Mouse (Mus musculus): ENCODE measurements around the gene Zfp787.
A peak's percentile ranks its signal among the peaks of the same experiment; 100 is the strongest.
"Not testable (repeated sequence)": the region's sequence is repeated elsewhere in the genome, so short reads cannot be mapped to it uniquely, and the experiment has no call there.

Gene Zfp787

DNA sequence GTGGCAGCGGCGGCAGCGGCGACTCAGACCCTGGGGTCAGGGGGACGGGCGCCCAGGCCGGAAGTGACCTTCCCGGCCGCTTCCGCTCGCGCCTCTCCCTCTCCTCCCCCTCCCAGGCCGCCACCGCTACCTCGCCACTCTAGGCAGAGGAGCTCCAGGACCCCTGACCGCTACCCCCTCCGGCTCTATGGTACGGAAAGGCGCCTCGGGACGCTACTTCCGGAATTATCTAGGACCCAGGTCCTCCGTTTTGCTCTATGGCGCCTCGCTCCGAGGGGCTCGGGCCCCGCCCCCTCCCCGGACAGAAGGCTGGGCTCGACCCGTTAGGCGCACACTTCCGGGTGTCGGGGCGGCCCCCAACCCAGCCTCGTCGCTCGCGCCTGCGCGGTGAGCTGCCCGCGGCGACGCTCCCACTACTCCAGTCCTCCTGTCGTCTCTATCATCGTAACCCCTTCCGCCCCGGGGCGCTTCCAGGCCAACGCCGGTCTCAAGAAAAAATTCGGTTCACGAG, at the start of gene Zfp787:
Gene Zfp787 (minus strand): TSS at position 97 of the 511 bp plus-strand sequence.
- peak; percentile 98 for DNase-seq

DNA sequence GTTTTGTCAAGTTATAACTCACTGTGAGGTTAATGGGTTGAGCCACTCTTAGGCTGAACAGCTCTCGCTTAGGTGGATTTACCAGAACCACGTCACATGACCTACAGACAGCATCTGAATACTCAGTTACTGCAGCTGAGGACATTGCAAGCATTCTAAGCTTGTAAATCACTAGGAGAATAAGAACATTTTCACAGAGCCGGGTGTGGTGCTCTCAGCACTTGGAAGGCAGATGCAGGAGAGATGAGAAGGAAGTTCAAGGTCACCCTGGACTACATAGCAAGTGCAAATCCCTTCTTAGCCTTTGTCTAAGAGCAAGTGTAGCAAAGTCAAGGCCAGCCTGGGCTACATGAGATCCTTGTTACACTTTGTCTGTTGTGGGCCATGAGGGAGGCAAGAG, 48.4 kb upstream of the Zfp787 start:
- no peak for DNase-seq

DNA sequence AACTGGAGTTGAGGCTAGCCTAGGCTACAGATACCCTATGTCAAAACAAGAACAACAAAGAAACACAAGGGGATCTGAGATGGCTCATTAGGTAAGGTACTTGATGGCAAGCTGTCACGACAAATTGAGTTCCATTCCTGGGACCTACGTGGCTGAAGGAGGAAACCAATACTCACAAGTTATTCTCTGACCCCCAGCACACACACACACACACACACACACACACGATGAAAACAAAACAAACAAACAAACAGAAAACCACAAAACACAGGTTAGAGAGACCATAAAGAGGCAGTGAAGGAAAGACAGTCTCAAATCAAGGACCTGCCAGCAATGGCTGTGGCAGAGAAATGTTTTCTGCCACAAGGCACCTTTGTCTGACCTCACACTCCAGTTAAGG, 41.0 kb upstream of the Zfp787 start, which contains the start of gene Galp:
Gene Galp (plus strand): TSS at position 301 of the 400 bp plus-strand sequence.
- no peak for DNase-seq

DNA sequence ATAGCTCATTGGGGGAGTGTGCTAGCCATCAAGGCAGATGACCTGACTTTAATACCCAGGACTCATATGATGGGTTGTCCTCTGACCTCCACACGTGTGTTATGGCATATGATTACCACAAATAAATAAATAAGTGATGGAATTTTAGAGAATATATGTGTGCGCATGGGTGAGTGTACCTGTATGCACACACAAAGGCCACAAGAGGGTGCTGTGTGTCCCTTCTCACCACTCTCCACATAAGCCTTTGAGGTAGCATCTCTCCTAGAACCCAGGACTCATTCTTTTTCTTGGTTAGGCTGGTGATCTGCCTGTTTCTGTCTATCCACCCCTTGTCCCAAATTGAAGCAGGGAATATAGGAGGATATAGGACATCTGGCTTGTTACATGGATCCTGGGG, 40.0 kb upstream of the Zfp787 start:
- DNase-seq, result no peak

DNA sequence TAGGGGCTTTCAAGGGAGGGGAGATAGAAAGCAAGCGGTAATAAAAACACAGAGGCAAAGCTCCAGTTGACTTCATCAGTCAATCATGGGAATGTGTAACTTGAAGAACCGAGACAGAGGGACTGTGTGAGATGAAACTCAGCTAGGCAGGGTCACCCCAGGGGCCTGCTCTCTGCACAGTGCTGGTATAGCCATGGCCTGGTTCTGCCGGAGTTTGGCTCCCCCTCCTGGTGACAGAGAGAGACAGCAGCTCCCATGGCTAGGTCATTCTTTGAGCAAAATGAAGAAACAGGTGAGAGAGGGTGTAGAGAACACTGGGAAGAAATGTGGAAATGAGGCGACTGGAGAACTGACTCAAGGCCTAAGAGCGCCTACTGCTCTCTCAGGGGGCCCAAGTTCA, 38.3 kb upstream of the Zfp787 start:
- peak; percentile 60 for DNase-seq

DNA sequence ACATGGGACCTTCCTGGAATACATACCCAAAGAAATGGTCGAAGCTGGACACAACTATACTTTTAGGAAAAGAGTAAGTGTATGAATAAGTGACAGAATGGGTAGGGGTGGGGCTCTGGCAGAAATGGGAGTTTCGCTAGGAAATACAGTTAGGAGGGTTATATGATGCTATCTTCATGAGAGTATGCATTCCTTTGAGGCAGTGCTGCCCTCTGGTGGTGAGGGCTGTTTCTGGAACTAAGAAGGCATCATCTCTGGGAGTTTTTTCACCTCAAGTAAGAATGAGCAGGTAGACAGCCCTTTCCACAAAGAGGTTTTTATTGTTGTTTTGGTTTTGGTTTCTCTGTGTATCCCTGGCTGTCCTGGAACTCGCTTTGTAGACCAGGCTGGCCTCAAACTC, 35.6 kb upstream of the Zfp787 start:
- peak; percentile 76 for DNase-seq

DNA sequence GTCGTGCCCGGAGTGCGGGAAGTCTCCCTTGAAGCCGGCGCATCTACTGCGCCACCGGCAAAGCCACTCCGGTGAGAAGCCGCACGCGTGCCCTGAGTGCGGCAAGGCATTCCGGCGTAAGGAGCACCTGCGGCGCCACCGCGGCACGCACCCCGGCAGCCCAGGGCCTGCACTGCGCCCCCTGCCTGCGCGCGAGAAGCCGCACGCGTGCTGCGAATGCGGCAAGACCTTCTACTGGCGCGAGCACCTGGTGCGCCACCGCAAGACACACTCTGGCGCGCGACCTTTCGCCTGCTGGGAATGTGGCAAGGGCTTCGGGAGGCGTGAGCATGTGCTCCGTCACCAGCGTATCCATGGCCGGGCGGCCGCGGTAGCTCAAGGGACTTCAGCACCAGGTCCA, 33.7 kb upstream of the Zfp787 start:
- peak; percentile 26 for DNase-seq

DNA sequence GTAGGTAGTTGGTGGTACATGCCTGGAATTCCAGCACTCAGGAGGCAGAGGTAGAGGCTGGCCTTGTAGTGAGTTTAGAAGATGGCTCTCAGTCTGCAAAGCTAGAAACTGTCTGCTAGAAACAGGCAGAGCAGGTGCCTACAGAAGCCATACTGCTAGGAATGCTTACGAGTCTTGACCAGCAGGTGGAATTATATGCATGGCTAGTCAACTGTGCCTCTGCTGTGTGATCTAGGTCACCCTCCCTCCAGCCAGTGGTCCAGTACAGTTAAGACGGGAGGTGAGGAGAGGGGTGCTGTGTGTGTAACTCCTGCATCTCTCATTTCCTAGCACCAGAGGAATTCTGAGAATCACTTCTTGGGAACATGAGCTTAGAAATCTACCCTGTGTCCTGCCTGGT, 31.0 kb upstream of the Zfp787 start:
- no peak for DNase-seq

DNA sequence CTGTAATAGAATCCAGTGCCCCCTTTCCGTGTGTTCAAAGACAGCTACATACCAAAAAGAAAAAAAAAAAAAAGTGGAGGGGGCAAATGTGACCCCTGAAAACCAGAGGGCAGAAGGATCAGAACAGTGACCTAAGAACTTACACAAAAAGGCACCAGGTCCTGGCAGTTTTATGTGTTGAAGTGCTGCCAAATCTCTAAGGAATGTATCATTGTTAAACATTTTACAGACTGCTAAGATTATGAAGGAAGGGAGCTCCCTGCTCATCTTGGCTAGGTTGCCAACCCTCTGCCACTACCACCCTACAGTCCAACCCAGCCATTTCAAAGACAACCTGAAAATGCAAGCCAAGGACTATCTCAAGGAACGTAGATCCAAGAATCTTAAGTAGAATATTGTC, 30.4 kb upstream of the Zfp787 start:
- DNase-seq, result no peak

DNA sequence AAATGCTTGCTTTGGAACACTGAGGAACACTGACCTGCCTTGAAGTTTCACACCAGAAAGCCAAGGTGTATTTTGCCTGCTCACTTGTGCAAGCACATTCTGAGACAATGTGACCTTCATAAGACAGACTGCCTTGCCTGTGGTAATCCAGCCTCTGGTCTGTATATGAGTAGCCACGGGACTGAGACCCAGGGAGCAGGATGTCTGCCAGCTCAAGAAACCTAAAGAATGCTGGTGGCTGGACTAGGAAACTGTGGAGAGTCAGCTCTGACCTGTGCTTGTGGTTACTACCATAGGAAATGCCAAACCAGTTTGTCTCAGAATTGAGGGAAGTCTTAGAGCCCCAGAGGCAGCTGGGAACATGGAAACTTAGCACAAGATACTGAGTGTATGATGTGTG, 29.6 kb upstream of the Zfp787 start:
- DNase-seq, result no peak

DNA sequence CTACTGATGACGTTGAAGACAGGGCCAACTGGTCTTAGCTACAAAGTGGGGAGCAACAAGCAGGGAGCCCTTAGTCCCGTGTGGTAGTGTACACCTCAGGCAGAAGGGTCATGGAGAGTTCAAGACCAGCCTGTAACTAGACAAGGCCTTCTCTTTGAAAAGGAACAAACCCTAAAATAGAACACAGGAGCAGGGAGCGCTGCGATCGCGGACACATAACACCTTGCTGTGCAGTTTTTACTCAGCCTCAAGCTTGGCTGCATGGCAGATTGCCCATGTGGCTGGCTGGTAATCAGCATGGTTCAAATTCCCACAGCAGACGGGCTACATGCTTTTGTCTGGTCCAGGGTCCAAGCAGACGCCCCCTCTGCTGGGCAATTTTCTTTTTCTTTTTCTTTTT, 28.7 kb upstream of the Zfp787 start:
- DNase-seq, result no peak

DNA sequence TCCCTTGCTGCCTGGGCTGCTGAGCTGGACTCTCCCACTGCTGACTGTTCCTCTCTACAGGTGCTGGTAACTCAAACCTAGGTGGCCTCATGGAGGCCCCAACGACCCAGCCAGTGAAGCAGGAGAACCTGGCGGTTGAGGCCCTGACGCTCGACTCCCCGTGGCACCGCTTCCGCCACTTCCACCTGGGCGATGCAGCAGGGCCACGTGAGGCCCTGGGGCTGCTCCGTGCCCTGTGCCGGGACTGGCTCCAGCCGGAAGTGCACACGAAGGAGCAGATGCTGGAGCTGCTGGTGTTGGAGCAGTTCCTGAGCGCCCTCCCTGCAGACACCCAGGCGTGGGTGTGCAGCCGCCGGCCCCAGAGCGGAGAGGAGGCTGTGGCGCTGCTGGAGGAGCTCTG, 28.0 kb upstream of the Zfp787 start:
- DNase-seq, result no peak

DNA sequence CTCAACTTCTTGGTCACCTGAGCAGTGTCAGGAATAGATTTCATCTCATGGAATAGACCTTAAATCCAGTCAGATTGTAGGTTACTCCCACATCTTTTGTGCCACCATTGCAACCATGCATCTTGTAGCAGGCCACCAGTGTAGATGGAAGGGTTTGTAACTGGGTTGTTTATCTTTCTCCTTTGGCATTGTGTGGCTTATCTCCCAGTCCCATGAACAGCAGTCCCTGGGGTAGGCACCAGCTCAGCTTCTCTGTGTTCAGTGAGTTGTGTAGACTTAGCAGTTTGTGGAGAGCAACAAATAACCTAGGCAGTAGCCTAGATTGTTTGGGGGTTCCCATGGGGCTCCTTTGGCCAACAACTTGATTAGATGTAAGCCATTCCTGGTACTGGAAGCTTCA, 27.1 kb upstream of the Zfp787 start:
- no peak for DNase-seq

DNA sequence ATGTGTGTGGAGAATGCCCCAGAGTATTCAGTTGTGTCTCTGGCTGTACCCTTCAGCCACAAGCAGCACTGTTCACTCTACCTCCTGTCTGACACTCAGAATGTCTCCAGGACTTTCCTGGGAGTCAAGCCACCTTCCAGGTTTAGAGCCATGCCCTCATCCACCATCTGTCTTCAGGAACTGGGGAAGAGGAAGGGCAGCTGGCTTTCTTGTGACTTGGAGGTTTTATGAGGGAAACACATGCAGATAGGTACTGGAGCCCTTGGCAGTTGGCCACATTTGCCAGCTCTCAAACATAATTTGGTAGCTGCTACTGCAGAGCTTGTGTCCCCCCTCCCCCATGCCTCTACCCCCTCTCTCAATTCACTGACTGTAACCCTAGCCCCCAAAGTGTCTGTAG, 23.2 kb upstream of the Zfp787 start:
- DNase-seq, result no peak

DNA sequence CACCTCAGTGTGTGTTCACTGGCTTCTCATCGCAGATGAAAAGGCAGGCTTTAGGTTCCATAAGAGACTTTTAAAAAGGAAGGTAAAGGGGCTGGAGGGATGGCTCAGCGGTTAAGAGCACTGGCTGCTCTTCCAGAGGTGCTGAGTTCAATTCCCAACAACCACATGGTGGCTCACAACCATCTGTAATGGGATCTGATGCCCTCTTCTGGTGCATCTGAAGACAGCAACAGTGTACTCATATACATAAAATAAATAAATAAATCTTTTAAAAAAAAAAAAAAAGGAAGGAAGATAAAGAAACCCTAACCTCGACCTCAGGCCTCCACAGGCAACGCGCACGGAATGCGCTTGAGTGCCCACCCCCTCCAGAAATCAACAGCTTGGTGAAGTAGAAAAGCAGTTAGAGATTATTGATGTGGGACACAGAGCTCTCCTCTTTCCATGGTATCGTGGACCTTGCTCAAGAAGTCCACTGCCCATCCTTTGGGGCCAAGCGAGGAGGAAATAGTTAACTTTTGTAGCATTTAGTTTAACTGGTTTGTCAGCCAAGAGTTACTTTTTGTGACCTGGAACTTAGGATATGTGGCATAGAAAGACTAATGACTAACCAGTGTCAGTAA, 18.7 kb upstream of the Zfp787 start:
- DNase-seq, result not testable (repeated sequence)

DNA sequence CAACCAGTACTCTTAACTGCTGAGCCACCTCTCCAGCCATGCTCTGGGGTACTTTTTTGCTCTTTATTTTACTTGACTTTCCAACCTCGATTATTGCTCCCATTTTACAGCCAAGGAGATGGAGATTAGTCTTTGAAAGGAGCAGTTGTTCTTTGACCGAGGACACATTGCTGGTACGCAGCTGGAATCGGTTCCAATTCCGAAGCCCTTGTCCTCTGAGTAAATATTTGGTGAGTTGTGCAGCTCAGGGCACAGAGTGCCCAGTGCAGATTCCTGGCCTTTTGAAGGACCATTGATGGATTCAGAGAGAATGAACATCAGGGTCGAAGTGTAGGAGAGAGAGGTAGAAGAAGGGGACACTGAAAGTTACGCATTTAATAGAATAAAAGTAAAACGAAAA, 18.1 kb upstream of the Zfp787 start:
- no peak for DNase-seq

DNA sequence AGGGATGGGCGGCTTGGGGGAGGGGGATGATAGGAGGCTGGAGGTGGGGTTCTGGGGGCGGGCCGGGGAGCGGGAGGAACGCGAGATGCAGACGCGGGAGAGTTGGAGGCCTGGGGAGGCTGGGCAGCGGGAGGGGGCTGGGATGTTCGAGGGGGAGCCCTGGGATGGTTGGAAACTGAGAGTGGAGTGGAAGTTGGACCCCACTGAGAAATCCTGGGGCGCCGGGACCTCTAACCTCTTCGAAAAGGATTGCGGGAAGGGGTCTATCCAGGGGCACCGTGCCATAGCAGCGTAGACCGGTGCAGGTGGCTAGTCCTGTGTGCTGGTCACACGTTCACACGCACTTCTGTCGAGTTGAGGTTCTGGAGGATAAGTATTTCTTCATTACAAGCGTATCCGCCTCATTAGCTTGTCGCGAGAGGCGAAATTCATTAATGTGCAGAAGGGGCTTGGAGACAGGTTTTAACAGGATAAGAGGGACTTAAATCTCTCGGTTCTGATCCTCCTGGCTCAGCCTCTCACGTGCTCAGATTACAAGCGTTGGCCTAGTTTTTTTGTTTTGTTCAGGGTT, 17.0 kb upstream of the Zfp787 start:
- DNase-seq, result no peak

DNA sequence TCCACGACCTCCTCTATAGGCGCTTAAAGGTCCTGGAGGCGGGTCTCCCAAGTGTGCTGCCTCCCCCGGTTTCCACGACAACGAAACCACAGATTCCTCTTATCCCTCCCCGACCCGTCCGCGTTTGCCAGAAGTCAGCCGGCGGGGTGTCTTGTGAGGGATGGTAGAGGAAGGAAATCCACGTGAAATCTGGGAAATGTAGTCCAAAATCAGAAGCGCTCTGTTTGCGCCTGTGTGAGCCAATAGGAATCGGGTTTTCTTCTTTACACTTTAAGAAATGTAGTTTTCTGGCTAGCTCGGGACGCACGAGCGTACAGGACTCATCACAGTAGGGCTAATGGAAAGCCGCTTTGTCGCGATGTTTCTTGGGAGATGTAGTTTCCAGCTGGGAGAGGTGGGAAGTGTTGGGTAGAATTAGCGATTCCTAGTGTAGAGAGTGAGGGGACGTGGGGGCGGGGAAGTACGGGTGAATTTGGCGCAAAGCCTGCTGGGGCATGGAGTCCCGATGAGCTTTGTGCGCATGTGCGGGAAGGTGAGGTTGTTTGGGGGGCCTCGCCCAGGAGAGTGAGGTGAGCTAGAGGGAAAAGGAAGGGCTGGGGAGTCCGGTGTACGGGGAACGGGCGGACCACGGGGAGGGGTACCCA, 16.3 kb upstream of the Zfp787 start, which contains the start of gene Zfp444:
Gene Zfp444 (plus strand): TSS at position 221 of the 644 bp plus-strand sequence.
- DNase-seq, result peak; percentile 97

DNA sequence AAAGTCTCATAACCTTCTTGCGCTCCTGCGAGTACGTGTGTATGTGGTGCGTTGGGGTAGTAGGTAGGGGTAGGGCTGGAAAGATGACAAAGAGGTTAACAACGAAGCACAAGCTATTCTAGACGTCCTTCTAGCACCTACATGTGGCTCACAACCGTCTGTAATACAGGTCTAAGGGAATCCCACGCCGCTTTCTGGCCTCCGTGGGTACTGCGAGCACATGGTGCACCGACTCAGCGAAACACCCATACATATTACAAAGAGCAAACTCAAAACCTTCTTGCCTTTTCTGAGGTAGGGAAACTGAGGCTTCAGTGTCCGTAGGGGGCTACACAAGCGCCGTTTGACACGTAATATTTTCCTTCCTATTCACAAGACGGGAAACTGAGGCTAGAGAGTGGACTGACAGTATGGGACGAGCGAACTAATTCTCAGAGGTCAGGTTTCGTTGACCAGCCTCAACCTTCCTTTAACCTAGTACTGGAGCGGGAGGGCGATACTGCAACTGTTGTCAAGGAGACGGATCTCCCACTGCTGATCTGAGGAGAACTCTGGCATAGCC, 15.7 kb upstream of the Zfp787 start:
- peak; percentile 75 for DNase-seq

DNA sequence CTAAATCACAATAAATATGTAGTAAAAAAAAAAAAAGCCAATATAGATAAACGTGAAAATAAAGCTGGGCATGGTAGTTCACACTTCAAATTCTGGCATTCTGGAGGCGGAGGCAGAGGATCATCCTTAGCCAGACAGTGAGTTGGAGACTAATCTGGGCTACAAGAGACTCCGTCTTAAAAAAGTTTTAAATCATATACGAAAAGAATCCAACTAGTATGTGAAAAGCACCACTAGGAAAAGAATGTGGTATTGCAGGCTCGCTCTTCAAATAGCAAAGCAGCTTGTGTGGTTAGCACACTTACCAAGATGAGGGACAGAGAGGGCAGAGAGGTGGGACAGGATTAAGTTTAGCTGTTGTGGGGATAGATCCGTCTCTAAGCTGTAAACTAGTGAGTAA, 15.1 kb upstream of the Zfp787 start:
- no peak for DNase-seq

DNA sequence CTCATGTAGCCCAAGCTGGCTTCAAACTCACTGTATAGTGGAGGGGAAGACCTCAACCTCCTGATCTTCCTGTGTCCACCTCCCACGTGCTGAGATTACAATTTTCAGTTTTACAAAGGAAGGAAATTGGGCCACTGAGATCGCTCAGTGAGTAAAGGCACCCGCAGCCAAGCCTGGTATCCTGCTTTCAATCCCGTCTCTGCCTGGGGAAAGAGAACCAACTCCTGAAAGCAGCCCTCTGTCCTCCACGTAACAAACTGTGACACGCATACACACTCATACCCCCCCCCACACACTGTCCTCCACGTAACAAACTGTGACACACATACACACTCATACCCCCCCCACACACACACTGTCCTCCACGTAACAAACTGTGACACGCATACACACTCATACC, 14.6 kb upstream of the Zfp787 start:
- DNase-seq, result no peak

DNA sequence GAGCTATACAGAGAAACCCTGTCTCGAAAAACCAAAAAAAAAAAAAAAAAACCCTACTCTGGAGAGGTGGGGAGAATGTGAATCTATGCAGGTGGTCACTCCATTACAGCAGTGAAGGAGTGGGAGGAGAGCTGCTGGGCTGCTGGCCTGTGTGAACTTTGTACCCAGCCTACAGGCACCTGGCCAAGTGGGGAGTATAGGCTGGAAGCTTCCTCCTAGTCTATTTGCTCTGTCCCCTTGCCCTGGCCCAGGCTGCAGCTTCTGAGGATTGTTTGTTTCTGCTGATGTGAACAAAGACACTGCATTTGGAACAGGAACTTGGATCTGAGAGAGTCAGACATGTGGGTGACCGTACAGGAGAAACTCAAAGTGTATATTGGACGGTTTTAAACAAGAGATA, 13.6 kb upstream of the Zfp787 start:
- DNase-seq, result no peak

DNA sequence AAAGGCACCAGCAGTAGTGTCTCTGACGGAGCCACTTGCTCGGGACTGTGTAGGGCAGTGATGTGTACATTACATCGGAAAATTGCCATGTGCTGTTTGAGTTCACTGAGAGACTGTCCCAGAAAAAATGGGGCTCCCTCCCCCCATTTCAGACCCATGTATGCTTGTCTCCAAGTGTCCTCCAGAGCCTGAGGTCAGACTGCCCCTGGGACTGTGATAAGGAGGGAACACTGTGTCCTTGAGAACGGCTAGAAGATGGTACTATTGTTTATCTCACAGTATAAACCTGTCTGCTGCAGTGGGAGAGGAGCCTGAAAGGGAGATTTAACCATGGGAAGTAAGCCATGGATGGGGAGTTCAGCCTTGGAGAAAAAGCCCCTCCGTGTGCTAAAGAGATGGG, 8.9 kb upstream of the Zfp787 start:
- no peak for DNase-seq

DNA sequence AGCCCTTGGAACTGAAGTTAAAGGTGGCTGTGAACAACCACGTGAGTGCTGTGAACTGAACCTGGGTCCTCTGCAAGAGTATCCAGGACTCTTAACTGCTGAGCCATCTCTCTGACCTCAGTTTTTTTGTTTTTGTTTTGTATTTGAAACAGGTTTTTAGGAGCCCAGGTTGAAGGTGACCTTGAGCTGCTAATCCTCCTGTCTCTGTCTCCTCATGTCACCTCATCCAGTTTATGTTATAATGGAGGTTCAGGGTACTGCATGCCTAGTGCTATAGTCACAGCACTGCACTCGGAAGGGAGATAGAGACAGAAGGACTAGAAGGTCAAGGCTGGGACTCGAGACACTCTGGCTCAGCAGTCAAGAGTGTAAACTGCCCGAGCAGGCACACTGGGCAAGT, 6.4 kb upstream of the Zfp787 start:
- DNase-seq, result no peak
